Mouse (Mus musculus) mature B cell (primary cell): ENCODE measurements around the gene Unc13b.

ENCODE experiments used
- in situ Hi-C: fragments of 300-500 bp; cut with MboI; formaldehyde crosslinking; loops from 2 replicates; pipeline ENCODE4 v1.14.3; 2019

Gene Unc13b

DNA sequence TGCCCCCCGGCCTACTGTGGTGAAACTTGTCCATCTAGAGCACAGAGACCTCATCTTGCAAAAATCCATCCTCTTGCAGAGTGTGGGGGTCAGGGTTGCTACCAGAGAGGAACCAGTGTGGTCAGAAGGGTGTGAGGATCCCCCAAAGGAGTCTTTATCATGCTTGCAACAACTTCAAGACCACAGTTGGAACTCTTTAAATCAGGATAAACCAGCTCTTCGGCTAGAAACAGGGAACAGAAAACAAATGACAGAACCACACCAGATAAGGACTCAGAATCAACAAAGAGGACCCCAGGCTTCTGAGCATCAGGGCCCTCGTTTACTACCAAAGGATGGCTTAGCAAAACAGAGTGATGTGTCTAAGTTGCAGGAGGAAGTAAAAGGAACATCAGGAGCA, 157.7 kb downstream of the Unc13b start:
- in situ Hi-C loops, result no loop called here

DNA sequence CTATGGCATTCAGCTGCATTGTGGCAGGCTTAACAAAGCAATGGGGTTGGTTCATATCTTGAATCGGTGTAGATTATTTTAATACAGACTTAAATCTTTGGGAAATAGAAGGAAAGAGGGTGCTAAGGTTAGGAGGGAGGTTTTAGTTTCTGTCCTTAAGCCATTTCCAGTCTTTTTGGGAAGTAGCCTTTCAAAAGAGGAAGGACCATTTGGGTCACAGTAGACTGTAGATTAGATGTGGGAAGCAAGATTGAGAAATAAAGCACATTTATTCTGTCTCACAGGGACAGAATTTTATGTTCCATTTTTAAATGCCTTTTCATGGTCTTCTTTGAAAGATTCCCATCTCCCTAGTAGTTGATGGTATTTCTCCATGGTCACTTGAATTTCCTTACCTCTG, 159.2 kb downstream of the Unc13b start:
- in situ Hi-C loops, result no loop called here

DNA sequence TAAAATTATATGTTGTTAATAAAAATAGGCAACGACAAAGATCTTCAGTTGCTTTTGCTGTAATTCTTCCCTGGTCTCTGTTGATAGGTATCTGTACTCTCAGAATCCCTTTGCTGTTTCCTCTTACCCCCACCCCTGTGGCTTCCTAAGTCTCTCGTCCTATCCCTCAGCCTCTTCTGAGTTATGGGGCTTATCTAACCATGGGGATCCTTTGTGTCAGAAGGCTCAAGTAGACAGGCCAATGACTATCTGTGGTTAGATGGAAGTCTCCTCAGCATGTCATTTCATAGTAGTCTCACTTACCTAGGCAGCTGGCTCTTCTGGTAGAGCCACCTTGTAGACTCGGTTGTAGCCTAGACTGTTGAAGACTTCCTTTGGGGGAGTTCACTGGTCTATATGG, 173.1 kb downstream of the Unc13b start:
- in situ Hi-C loops, result no loop called here

DNA sequence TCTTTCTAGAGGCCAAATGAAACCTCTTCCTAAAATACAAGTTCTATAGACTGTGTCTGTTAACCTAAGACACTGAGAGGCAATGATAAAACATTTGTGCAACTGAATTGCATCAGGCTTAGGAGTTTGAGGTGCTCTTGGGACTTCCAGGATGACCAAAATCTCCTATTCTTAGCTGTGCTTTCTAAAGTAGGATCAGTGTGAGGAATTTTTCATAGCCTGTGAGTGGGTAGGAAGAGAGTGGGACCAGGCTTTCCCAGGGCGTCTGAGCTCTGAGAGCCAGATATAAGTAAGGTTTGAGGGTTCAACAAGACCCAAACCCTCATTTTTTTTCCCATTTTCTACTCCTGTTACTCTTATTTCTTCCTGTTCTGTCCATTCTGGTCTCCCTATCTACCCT, 174.2 kb downstream of the Unc13b start:
- in situ Hi-C loops, result no loop called here

- in situ Hi-C loops, result no loop called here
These were observed 174.7 kb downstream of the Unc13b start for GRCm38 (mm10) chr4:43233489-43233888.

DNA sequence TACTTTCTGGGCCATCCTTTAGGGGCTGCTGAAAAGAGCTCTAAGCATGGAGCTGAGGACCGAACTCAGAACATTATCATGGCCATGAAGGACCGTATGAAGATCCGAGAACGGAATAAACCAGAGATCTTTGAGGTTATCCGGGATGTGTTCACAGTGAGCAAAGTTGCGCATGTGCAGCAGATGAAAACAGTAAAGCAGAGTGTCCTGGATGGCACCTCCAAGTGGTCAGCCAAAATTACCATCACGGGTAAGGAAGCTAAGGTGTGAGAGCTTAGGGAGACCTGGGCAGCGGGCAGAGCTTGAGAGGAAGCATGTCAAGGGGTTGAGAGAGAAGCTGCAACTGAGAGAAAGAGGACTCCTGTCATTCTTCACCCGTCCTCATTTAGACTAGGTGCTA, 178.1 kb downstream of the Unc13b start:
- in situ Hi-C loops, result no loop called here

DNA sequence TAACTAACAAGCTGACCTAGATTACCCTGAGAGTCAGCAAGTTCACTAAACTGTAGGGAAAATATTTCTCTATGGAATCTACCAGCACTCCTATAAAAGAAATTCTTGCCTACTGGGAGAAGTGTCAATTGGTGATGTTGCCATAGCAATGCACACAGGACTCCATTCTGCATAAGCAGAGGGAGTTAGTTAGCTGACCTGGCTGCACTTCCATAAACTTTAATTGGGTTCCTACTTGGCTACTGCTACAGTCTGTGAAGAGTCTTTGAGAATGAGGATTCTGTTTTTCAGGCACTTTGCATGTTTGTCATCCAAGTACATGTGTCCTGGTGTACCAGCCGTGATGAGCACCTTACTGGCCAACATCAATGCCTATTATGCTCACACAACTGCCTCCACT, 182.0 kb downstream of the Unc13b start:
- in situ Hi-C loops, result no loop called here

DNA sequence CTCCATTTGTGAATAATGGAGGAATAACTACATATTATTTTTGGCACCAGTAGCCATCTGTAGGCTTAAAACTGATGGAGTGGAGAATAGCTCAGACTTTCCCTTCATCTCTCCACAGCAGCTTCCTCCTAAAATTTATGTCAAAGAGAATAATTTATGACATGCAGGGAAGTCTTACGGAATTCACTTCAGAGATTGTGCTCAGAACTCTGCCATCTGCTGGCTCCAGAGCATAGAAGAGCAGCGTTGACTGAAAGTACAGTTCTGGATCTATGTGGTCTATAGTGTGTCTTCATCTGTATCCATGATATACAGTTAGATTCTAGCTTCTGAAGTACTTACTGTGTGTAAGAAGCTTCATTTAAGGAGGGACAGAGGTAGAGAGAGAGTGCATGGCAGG, 185.3 kb downstream of the Unc13b start:
- in situ Hi-C loops, result no loop called here

DNA sequence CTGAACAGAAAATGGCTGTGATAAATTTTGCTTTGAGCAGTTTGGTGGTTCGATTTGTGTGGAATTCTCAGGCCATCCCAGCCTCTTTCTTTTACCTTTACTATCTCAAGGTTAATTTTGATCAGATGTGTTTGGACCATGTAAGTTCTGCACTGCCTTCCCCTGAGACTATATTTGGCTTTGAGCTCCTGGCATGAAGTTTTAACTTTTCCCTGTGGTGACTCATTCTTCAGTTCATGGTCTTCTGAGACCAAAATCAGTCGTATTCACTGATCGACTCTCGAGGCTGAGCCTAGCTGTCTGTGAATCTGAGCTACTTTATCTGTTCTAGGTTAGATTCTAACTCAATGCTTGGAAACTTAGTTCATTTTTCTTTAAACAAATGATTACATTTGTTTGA, 187.0 kb downstream of the Unc13b start:
- in situ Hi-C loops, result no loop called here

- in situ Hi-C loops, result no loop called here
These were observed 189.3 kb downstream of the Unc13b start for GRCm38 (mm10) chr4:43248026-43248425.

- in situ Hi-C loops, result no loop called here
These were observed 190.2 kb downstream of the Unc13b start for GRCm38 (mm10) chr4:43248909-43249308.

DNA sequence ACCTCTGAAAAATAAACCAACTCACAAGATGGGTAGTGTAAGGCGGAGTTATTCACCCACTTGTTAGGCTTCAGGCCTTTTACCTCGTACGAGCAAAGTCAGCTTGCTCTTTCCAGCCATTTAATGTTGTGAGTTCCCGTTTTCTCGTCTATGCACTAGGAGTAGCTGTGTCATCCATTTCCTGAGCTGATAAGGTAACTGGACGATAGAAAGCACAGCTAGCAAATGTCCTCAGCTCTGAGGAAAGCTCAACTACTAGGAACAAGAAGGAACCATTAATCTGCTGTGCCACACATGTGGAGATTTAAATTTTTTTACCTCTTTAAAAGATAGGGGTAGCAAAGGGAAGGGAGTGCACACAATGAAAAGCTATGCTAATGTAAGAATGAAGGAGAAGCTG, 192.5 kb downstream of the Unc13b start:
- in situ Hi-C loops, result no loop called here

GRCm38 (mm10) chr4:43257040-43257439, 198.3 kb downstream of the Unc13b start:
- in situ Hi-C loops, result no loop called here

- in situ Hi-C loops, result no loop called here
These were observed 199.8 kb downstream of the Unc13b start for GRCm38 (mm10) chr4:43258556-43258955.

- in situ Hi-C loops, result no loop called here
These were observed 200.7 kb downstream of the Unc13b start for GRCm38 (mm10) chr4:43259435-43259834.

DNA sequence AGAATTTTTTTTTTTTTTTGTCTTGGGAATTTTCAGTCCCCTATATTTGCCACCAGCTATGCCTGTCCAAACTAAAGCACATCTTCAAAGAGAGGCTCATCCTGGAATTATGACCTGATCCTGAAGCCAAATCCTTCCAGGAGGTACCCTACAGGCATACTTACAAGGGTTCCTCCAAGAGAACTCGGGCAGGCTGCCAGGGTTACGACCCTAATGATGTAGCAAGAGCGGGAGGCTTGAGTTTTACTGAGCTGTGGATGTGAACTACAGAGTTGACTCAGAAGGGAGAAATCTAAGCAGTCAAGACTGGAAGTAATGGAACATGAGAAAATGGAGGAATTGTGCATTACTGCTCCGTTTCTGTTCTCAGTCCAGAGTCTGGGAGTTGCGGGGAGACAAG, 201.3 kb downstream of the Unc13b start:
- in situ Hi-C loops, result no loop called here

DNA sequence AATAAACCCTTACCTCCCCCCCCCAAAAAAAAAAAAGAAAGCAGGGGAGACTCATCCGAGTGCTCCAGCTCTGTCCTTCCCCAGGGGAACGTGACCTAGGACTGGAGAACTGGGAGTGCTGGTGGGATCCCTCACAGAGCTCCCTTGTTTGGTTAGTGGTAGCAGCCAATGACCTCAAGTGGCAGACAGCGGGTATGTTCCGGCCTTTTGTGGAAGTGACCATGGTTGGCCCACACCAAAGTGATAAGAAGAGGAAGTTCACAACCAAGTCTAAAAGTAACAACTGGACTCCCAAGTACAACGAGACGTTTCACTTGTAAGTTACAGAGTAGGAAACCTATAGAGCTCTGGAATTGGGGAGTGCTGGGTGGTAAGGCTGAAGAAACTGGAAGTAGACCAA, 204.1 kb downstream of the Unc13b start:
- in situ Hi-C loops, result no loop called here

GRCm38 (mm10) chr4:43266146-43266545, 207.4 kb downstream of the Unc13b start:
- in situ Hi-C loops, result no loop called here

GRCm38 (mm10) chr4:43266623-43267322, 208.0 kb downstream of the Unc13b start, which contains the start of gene Atp8b5:
Atp8b5 (plus strand) TSS chr4:43267159.
- in situ Hi-C loops, result no loop called here

GRCm38 (mm10) chr4:43267323-43267658, 208.5 kb downstream of the Unc13b start:
- in situ Hi-C loops, result no loop called here

DNA sequence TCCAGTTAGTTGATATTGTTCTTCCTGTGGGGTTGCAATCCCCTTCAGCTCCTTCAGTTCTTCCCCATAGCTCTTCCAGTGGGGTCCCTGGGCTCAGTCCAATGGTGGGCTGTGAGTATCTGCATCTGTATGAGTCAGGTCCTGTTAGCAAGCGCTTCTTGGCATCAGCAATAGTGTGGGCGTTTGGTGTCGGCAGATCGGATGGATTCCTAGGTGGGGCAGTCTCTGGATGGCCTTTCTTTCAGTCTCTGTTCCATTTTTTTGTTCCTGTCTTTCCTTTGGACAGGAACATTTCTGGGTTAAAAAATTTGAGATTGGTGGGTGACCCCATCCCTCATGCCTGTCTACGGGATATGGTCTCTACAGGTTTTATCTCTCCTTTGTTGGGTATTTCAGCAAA, 226.7 kb downstream of the Unc13b start:
- in situ Hi-C loops, result no loop called here

GRCm38 (mm10) chr4:43287305-43287704, 228.6 kb downstream of the Unc13b start:
- in situ Hi-C loops, result no loop called here

DNA sequence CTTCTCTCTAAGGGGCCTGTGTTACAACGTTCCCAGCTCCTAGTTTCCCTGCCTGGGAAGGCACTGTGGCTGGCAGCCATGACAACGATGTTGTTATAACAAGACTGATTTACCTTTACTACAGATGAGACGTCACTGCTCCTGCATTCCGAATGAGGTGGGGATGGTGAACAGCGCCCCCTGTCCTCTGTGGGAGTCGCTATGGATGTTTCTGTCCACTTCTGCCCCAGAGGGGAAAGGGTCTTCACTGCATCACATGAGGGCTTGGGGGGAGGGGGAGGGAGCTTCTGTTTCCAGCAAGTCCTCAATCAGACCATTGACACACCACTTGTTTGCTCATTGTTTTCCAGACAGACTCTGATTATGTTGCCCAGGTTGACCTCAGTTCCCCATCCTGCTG, 235.2 kb downstream of the Unc13b start:
- in situ Hi-C loops, result no loop called here

DNA sequence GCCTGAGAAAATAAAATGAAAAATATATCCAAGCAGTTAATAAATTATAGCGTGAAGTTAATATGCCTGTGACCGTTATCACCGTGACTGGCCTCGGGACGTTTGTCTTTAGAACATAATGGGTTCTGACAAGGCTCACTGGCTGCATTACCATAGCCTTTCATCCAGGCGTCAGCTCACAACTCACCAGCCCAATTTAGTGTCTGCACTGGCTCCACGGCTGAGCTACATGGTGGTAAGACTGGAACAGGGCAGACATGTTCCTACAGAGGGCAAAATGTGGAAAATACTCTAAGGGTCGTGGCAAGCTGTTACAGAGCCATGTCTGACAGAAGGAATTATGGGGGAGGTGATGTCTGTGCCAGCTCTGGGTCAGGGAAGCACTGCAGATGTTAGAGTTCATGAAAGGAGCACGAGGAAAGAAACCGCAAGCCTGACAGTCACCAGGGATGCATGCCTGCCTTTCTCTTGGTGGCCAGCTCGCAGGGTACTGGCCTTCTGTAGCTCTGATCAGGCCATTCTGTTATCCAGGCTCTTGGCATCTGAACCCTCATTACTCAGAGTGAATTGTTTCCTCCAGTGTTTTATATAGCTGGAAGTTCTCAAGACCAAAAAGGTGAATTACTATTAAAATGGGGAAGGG, 251.1 kb downstream of the Unc13b start:
- in situ Hi-C loops, result no loop called here
